Mouse (Mus musculus) midbrain, embryonic 14.5 days (tissue): ENCODE data around the gene Lrba. TPM values are rescaled to one million over a fixed set of nuclear protein-coding genes. Genes with fewer than 3 reads are reported as not detected.

Source experiments
- ATAC-seq: fragments of 200-750 bp; cut with Nextera tagmentation; 2 replicates; pipeline ENCODE4 v1.8.0; 2017; ENCODE audit warnings: moderate number of reproducible peaks, moderate library complexity; ENCODE audit not compliant: low FRiP score, low TSS enrichment
- DNase-seq: peaks from one replicate; pipeline ENCODE4 v3.0.0-alpha.2; 2015
- H3K27ac ChIP-seq: fragments of 300-500 bp; sonication (generic); replicated peaks from 2 replicates; pipeline ENCODE4 v1.5.1; 2014; ENCODE audit warnings: mild to moderate bottlenecking, low read depth, low read length, moderate library complexity
- H3K27me3 ChIP-seq: fragments of 300-500 bp; sonication (generic); 2 replicates; pipeline ENCODE4 v1.6.1; 2014; ENCODE audit warnings: low read length, control low read depth, mixed read lengths; ENCODE audit not compliant: control insufficient read depth, insufficient read depth
- H3K36me3 ChIP-seq: fragments of 300-500 bp; sonication (generic); 2 replicates; pipeline ENCODE4 v1.6.1; 2014; ENCODE audit warnings: low read length, control low read depth; ENCODE audit not compliant: control insufficient read depth, insufficient read depth
- H3K4me1 ChIP-seq: fragments of 300-500 bp; sonication (generic); 2 replicates; pipeline ENCODE4 v1.6.1; 2014; ENCODE audit warnings: mild to moderate bottlenecking, antibody characterized with exemption, low read length, control low read depth; ENCODE audit not compliant: control insufficient read depth, insufficient read depth
- H3K4me2 ChIP-seq: fragments of 300-500 bp; sonication (generic); 2 replicates; pipeline ENCODE4 v1.6.1; 2014; ENCODE audit warnings: mild to moderate bottlenecking, low read length, moderate library complexity
- H3K4me3 ChIP-seq: fragments of 300-500 bp; sonication (generic); replicated peaks from 2 replicates; pipeline ENCODE4 v1.5.1; 2014; ENCODE audit warnings: low read depth, low read length
- H3K9ac ChIP-seq: fragments of 300-500 bp; sonication (generic); replicated peaks from 2 replicates; pipeline ENCODE4 v1.6.1; 2014; ENCODE audit warnings: mild to moderate bottlenecking, low read length, moderate library complexity
- H3K9me3 ChIP-seq: fragments of 300-500 bp; sonication (generic); 2 replicates; pipeline ENCODE4 v1.6.1; 2016; ENCODE audit warnings: low read length, control low read depth, mixed read lengths; ENCODE audit not compliant: control insufficient read depth
- WGBS: fragments of 180-500 bp; shearing (Covaris S2); extraction: QIAGEN DNeasy Blood & Tissue Kit; methylation state at CpG from one replicate; pipeline ENCODE4 v1.1.7; 2014; 5-methylcytosine and 5-hydroxymethylcytosine counted together
- polyA plus RNA-seq: library from polyadenylated mRNA; unstranded; fragments of >200 nt; fragmentation: Nextera tagmentation; extraction: Ambion mirVana; gene quantifications from 2 replicates; pipeline ENCODE4 v1.2.1, GENCODE M21; 2014

Lrba gene
- polyA plus RNA-seq, 1 experiment from 2014 or later, result 10.2 TPM

DNA sequence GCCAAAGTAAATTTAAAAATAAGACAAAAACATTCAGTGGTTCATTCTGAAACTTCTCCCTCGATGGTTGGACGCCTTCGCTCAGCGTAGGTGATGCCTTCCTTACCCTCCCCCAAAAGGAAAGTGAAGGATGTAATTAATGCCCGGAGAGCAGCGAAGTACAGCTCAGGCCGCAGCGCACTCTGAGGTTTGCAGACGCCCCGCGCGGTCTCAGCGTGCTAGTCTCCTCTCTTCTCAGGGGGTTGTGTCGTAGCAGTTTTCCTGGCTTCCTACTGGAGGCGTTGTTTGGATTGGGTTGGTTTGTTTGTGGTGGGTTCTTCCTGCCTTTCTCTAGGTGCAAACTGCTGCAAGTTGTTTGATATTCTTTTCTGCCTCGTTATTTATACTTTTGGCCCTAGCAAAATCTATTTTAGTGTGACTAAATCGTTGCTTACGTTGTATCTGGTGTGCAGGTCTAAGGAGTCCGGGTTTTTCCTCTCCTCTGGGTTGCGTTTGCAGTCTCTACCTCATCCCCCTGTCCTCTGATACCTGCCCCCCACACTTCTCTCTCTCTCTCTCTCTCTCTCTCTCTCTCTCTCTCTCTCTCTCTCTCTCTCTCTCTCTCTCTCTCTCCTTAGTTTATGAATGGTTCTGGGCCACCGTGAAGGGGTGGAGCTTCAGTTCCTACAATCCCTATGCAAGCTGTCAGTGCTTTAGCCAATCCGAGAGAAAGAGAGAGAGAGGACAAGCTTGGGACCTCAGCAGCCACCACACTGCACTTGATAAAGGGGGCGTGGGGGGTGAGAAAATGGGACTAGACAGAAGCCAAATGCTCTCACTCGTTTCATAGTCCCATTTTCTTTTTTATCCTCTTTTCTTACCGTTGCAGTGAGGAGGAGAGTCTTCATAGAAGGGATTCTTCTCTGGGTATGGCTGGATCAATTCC is 323.9 kb downstream of the Lrba start, which contains the start of gene Mab21l2:
Mab21l2 (minus strand) TSS at position 539 of the 925 bp plus-strand sequence.
- DNase-seq, result peak; percentile 86
- Histone ChIP-seq H3K4me1 (peaks cover 9% of the 10 kb centered on the region), H3K9me3 (no peaks in the 10 kb centered on the region), H3K9ac (peak within 1 kb of the TSS; percentile 90), H3K27me3 (0 out of 2 replicates have a peak, but pooled peaks cover 5% of the 10 kb centered on the region), H3K36me3 (no peaks in the 10 kb centered on the region), H3K27ac (peak within 1 kb of the TSS; percentile 96), H3K4me2 (peak within 1 kb of the TSS; percentile 70), H3K4me3 (peak within 1 kb of the TSS; percentile 64)
- 1% methylated on average over 25 of the region's 25 CpGs for WGBS
- ATAC-seq, result peak; percentile 89

DNA sequence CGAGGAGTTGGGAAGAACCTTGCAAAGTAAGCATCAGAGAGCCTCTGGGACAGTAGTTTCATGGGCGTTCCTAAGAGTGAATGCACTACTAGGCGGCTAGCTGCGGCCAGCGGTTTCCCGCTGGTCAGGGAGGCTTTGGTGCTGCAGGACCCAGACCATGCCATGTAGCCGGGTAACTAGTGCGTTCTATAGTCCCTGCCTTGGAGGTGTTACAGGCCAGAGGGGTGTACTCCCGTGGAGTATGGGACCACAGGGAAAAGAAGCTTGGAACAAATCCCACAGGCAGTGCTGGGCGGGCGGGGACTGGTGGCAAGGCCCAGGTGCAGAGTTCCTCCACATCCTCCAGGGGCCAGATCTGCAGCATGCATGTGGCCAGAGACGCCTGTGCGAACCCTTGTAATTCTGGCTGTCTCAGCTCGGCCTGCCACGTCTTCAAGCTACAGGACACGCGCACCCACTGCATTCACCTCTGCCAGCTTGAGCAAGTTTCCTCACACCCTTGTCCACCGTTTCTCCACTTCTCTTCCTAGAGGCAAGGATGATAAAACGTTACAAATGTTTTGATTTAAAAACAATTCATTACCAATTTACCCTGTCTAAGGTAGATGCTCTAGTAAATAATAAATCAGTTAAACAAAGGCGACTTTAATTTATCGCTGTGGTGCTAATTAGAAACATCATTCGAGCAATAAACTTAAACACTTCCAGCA is 326.0 kb downstream of the Lrba start:
- Histone ChIP-seq H3K4me3 (peak overlapping the region; percentile 31), H3K36me3 (no peaks in the 10 kb centered on the region), H3K4me1 (peaks cover 12% of the 10 kb centered on the region), H3K4me2 (peak overlapping the region; percentile 66), H3K9ac (peak overlapping the region; percentile 62), H3K9me3 (no peaks in the 10 kb centered on the region), H3K27me3 (0 out of 2 replicates have a peak, but pooled peaks cover 8% of the 10 kb centered on the region), H3K27ac (peak overlapping the region; percentile 87)
- DNase-seq (peak; percentile 69), ATAC-seq (peak; percentile 35; the same call in 1 of the 2 replicates)
- WGBS, result 5% methylated on average over 22 of the region's 22 CpGs

DNA sequence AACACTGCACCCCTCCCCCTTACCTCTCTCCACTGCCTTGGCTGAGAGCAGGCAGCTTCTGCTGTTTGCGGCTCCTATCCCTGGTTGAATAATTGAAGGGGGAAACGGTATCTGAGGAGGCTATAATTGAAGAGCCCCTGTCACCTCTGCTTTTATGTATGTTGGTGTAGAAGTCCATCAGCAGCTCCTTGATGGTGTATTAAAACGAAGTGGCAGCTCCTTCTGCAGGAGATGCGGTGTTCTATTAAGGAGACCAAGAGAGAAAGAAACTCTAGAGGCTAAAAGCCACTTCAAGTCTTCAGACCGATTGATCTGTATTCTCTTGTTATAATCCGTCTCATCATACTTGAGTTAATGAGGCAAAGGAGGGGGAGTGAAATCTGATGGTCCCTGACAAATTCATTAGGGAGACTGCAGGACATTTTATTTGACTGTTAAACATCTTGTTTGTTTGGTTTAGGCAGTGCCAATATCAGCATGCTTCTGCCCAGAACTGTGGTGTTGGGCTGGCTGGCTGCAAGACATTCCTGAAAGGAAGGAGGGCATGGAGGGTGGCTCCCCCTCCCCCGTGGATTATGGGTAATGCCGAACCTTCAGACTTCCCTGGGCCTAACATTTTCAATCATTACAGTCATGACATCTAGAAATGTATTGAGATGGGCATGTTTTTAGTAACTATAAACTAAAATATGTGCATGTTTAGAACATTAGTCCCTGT is 326.7 kb downstream of the Lrba start:
- Histone ChIP-seq H3K9ac (peak overlapping the region; percentile 62), H3K36me3 (no peaks in the 10 kb centered on the region), H3K9me3 (no peaks in the 10 kb centered on the region), H3K27me3 (0 out of 2 replicates have a peak, but pooled peaks cover 8% of the 10 kb centered on the region), H3K4me3 (peak overlapping the region; percentile 31), H3K4me1 (peaks cover 12% of the 10 kb centered on the region), H3K4me2 (peak overlapping the region; percentile 66), H3K27ac (peak overlapping the region; percentile 87)
- 0 out of 2 replicates have a peak, but pooled peaks have one; percentile 34 for ATAC-seq
- 4% methylated on average over 8 of the region's 8 CpGs for WGBS
- peak; percentile 73 for DNase-seq

DNA sequence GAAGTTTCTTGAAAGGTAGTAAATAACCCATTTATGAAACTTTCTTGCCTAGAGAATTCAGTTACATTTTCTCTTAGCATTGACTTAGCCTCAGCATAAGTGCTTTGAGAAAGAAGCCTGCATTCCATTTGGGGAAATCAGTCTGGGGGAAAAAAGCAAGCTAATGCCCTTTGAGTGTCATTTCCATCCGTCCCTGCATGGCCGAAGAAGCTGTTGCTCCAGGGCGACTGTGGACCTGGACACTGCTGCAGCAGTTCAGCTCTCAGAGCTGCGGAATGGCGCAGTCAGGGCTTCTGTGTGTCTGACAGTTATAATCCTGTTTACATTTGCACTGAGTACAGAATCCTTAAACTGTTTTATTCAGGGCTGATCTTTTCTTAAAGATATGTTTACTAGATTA is 327.7 kb downstream of the Lrba start:
- Histone ChIP-seq H3K27me3 (0 out of 2 replicates have a peak, but pooled peaks cover 8% of the 10 kb centered on the region), H3K9ac (peak overlapping the region; percentile 42; the same call in 1 of the 2 replicates), H3K9me3 (no peaks in the 10 kb centered on the region), H3K4me1 (peaks cover 17% of the 10 kb centered on the region), H3K4me2 (peak overlapping the region; percentile 66), H3K4me3 (no peak overlapping the region), H3K27ac (peak overlapping the region; percentile 64; the same call in 1 of the 2 replicates), H3K36me3 (no peaks in the 10 kb centered on the region)
- WGBS, result 22% methylated on average over 5 of the region's 5 CpGs
- ATAC-seq (no peak), DNase-seq (peak; percentile 64)

DNA sequence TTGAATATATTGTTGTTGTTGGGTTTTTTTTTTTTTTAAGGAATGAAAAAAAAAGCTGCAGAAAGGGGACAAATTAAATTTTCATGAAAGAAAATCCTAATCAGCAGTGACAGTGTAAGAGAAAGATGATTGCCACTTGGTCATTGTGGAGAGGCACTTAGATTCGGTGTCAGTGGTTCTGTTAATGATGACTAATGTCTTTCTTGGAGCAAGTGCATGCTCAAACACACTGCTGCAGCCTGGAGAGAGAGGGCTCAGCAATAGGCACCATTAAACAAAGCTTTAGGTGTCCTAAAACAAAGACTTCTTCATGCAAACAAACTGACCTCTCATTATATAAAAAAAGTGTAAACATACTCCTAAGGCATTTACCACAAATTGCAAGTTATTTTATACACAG is 334.5 kb downstream of the Lrba start:
- ATAC-seq, result no peak
- Histone ChIP-seq H3K36me3 (no peaks in the 10 kb centered on the region), H3K4me2 (no peak overlapping the region), H3K9ac (no peak overlapping the region), H3K9me3 (no peaks in the 10 kb centered on the region), H3K27me3 (0 out of 2 replicates have a peak, but pooled peaks cover 3% of the 10 kb centered on the region), H3K27ac (no peak overlapping the region), H3K4me3 (no peak overlapping the region), H3K4me1 (peaks cover 24% of the 10 kb centered on the region)
- 13% methylated on average over 1 of the region's 1 CpGs for WGBS
- DNase-seq, result no peak

DNA sequence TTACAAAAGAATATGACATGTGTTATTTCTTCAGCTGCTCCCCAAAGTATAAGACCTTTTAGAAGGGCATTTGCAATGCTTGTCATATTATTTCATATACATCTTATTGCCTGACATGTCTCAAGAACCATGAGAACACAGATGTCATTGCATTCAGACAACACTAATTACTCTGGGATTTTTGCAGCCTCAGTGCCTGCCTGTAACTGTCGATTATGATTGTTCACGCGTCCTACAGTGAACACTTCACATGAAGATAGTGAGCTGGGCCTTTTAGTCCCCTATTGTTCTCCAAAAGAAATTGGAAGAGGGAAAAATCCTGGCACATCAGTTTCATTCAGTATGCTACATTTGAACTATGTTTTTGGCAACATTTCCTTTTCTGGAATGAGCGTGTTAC is 335.2 kb downstream of the Lrba start:
- peak overlapping the region; percentile 47 for H3K27ac ChIP-seq

DNA sequence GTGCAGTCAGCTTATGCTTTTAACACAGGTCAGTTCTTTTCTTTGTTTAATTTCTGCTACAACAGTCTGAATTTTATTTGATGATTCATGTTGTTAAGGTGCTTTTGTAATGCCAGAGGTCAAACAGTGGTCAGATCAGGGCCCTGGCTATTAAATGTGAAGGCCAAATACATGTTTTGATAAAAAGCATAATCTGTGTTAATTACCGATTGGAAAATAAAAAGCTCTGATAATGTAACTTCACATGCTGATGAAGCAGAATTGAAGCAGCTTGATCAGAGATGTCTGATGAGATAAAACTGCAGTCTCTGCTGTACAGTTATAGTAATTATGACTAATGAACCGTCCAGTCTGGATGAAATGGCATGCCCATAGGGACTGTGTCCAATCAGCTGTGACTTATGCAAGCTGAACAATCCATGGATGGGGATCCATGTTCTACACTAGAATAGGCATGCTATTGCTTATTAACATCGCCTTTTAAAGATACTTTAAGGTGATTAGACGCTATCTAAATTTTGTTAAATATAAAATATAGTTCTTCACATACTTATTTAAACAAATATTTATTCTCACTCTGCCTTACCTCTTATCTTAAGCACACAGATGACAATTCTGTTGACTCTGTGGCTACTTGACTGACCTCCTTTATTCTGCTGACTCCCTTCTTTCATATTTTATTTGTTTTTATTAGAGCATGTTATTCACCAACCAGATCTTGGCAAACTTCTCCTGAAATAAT is 336.0 kb downstream of the Lrba start:
- Histone ChIP-seq H3K27ac (peak overlapping the region; percentile 47), H3K4me1 (peaks cover 21% of the 10 kb centered on the region), H3K4me3 (no peak overlapping the region), H3K27me3 (no peaks in the 10 kb centered on the region), H3K9ac (no peak overlapping the region), H3K4me2 (peak overlapping the region; percentile 5; the same call in 1 of the 2 replicates), H3K9me3 (no peaks in the 10 kb centered on the region), H3K36me3 (no peaks in the 10 kb centered on the region)
- 49% methylated on average over 4 of the region's 4 CpGs for WGBS
- DNase-seq (no peak), ATAC-seq (no peak)

More for the DNA sequence above, 335.2 kb downstream of the Lrba start:
- Histone ChIP-seq H3K27me3 (no peaks in the 10 kb centered on the region), H3K4me1 (peaks cover 24% of the 10 kb centered on the region), H3K36me3 (no peaks in the 10 kb centered on the region), H3K9me3 (no peaks in the 10 kb centered on the region), H3K4me3 (no peak overlapping the region), H3K4me2 (no peak overlapping the region), H3K9ac (no peak overlapping the region)
- no peak; the same call in 1 of the 2 replicates for ATAC-seq
- DNase-seq, result no peak
- 24% methylated on average over 4 of the region's 4 CpGs for WGBS
